Mouse (Mus musculus): ENCODE data around the gene Ywhae. TPM values are rescaled to one million over a fixed set of nuclear protein-coding genes. Genes with fewer than 3 reads are reported as not detected.

Gene Ywhae
- polyA plus RNA-seq, 1 experiment from 2014 or later = 1,584 TPM

- peaks cover 46% of the 10 kb centered on the region for H3K4me1 ChIP-seq (ENCODE audit: control insufficient read depth, insufficient read depth, low read length)
- under 1% methylated on average over 44 of the region's 52 CpGs for WGBS
- no peaks in the 10 kb centered on the region for H3K27me3 ChIP-seq (ENCODE audit: control insufficient read depth, insufficient read depth, low read depth, low read length)
- peak overlapping the region; percentile 96 for H3K4me3 ChIP-seq (ENCODE audit: low read depth, low read length)
- no peaks in the 10 kb centered on the region for H3K9me3 ChIP-seq (replicated peaks; ENCODE audit: control insufficient read depth, low read length, poor library complexity, severe bottlenecking)
- ATAC-seq = peak; percentile 70
- no peaks in the 10 kb centered on the region for H3K36me3 ChIP-seq (ENCODE audit: control insufficient read depth, insufficient read depth, low read length)
- H3K9ac ChIP-seq (ENCODE audit: low read depth, low read length) = peak overlapping the region; percentile 100
- peak overlapping the region; percentile 100 for H3K27ac ChIP-seq (ENCODE audit: low read length)
- H3K4me2 ChIP-seq (ENCODE audit: low read length) = peak overlapping the region; percentile 92
These were observed 715 bp downstream of the Ywhae start for GRCm38 (mm10) chr11:75733227-75733940.

DNA sequence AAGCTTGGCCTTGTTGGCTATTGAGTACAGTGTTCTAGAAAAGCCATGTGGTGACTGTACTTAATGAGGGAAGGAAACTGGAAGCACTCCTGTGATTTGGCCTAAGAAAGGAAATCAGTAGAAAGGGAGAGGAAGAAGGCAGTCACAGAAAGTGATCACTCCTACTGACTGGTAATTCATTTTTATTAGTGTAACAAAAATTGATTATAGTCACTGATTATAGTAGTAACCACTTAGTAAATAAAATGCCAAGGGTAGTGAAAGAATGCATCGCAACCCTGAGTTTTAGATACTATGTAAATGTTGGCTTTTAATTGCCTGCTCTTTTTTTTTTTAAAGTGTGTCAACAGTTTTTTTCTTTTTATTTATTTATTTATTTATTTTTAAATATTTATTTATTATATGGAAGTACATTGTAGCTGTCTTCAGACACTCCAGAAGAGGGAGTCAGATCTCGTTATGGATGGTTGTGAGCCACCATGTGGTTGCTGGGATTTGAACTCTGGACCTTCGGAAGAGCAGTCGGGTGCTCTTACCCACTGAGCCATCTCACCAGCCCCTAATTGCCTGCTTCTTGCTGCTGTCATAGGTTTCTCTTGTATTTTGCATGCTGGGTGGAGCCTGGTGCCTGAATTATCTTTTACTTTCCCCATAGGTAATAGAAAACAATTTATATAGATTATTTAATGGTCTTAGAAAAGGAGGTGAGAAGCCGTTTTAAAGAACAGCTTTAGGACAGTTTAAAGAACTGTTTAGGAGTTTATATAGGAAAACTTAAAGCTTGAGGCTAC, 3.0 kb downstream of the Ywhae start:
- H3K4me1 ChIP-seq (ENCODE audit: control insufficient read depth, insufficient read depth, low read length) = peaks cover 52% of the 10 kb centered on the region
- no peaks in the 10 kb centered on the region for H3K9me3 ChIP-seq (replicated peaks; ENCODE audit: control insufficient read depth, low read length, poor library complexity, severe bottlenecking)
- no peak overlapping the region for H3K27ac ChIP-seq (ENCODE audit: low read length)
- H3K4me3 ChIP-seq (ENCODE audit: low read depth, low read length) = peak overlapping the region; percentile 96
- ATAC-seq = no peak
- no peaks in the 10 kb centered on the region for H3K36me3 ChIP-seq (ENCODE audit: control insufficient read depth, insufficient read depth, low read length)
- no peaks in the 10 kb centered on the region for H3K27me3 ChIP-seq (ENCODE audit: control insufficient read depth, insufficient read depth, low read depth, low read length)
- no peak overlapping the region for H3K9ac ChIP-seq (ENCODE audit: low read depth, low read length)
- peak overlapping the region; percentile 92 for H3K4me2 ChIP-seq (ENCODE audit: low read length)
- 70% methylated on average over 5 of the region's 5 CpGs for WGBS

- H3K9me3 ChIP-seq (replicated peaks; ENCODE audit: control insufficient read depth, low read length, poor library complexity, severe bottlenecking) = no peaks in the 10 kb centered on the region
- ATAC-seq = no peak
- H3K27me3 ChIP-seq (ENCODE audit: control insufficient read depth, insufficient read depth, low read depth, low read length) = no peaks in the 10 kb centered on the region
- H3K36me3 ChIP-seq (ENCODE audit: control insufficient read depth, insufficient read depth, low read length) = no peaks in the 10 kb centered on the region
- peak overlapping the region; percentile 2; the same call in 1 of the 2 replicates for H3K4me2 ChIP-seq (ENCODE audit: low read length)
- no peak overlapping the region for H3K4me3 ChIP-seq (ENCODE audit: low read depth, low read length)
- H3K9ac ChIP-seq (ENCODE audit: low read depth, low read length) = no peak overlapping the region
- H3K27ac ChIP-seq (ENCODE audit: low read length) = no peak overlapping the region
- 68% methylated on average over 3 of the region's 3 CpGs for WGBS
- peaks cover 46% of the 10 kb centered on the region for H3K4me1 ChIP-seq (ENCODE audit: control insufficient read depth, insufficient read depth, low read length)
These were observed 4.3 kb downstream of the Ywhae start for GRCm38 (mm10) chr11:75736978-75737377.

DNA sequence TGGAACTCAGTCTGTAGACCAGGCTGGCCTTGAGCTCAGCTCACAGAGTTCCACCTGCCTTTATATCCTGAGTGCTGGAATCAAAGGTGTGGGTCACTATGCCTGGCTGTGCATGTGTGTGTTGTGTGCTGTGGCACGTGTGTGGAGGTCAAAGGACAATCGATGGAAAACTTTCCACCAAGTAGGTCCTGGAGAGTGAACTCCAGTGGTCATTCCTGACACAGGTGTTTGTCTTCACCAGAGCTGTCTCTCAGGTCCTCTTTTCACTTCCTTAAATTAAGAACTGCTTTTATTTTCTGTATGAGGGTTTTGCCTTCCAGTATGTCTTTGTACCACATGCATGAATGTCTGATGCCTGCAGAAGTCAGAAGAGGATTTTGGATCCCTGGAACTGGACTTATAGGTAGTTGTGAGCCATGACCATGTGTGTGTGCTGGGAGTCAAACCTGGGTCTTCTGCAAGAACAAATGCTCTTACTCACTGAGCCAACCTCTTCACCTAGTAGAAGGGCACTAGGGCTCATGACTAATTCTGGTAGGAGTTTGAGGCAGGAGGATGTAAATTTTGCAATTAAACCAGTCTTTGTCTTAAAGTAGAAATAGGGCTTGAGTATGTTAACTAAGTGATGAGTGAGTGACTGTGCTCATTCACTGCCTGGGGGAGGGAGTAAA, 5.3 kb downstream of the Ywhae start:
- H3K36me3 ChIP-seq (ENCODE audit: control insufficient read depth, insufficient read depth, low read length) = no peaks in the 10 kb centered on the region
- no peak overlapping the region for H3K4me3 ChIP-seq (ENCODE audit: low read depth, low read length)
- ATAC-seq = no peak
- H3K4me1 ChIP-seq (ENCODE audit: control insufficient read depth, insufficient read depth, low read length) = peaks cover 42% of the 10 kb centered on the region
- H3K9me3 ChIP-seq (replicated peaks; ENCODE audit: control insufficient read depth, low read length, poor library complexity, severe bottlenecking) = no peaks in the 10 kb centered on the region
- no peak overlapping the region for H3K9ac ChIP-seq (ENCODE audit: low read depth, low read length)
- WGBS = 89% methylated on average over 2 of the region's 2 CpGs
- no peak overlapping the region for H3K27ac ChIP-seq (ENCODE audit: low read length)
- peak overlapping the region; percentile 1; the same call in 1 of the 2 replicates for H3K4me2 ChIP-seq (ENCODE audit: low read length)
- H3K27me3 ChIP-seq (ENCODE audit: control insufficient read depth, insufficient read depth, low read depth, low read length) = no peaks in the 10 kb centered on the region

DNA sequence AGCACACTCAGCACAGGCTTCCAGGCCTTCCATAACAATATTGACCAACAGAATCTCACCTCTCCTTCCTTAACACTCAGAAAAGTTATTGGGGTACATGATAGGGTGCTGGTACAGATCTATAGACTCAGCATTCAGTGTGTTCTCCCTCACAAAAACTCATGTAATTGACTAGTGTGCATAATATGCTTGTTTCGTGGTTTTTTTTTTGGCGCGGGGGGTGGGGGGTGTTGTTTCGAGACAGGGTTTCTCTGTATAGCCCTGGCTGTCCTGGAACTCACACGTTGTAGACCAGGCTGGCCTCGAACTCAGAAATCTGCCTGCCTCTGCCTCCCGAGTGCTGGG, 5.8 kb downstream of the Ywhae start:
- H3K27me3 ChIP-seq (ENCODE audit: control insufficient read depth, insufficient read depth, low read depth, low read length) = no peaks in the 10 kb centered on the region
- no peak overlapping the region for H3K9ac ChIP-seq (ENCODE audit: low read depth, low read length)
- H3K4me3 ChIP-seq (ENCODE audit: low read depth, low read length) = no peak overlapping the region
- no peak overlapping the region for H3K27ac ChIP-seq (ENCODE audit: low read length)
- no peaks in the 10 kb centered on the region for H3K36me3 ChIP-seq (ENCODE audit: control insufficient read depth, insufficient read depth, low read length)
- H3K9me3 ChIP-seq (replicated peaks; ENCODE audit: control insufficient read depth, low read length, poor library complexity, severe bottlenecking) = no peaks in the 10 kb centered on the region
- H3K4me2 ChIP-seq (ENCODE audit: low read length) = no peak overlapping the region
- 94% methylated on average over 7 of the region's 7 CpGs for WGBS
- peaks cover 42% of the 10 kb centered on the region for H3K4me1 ChIP-seq (ENCODE audit: control insufficient read depth, insufficient read depth, low read length)
- no peak for ATAC-seq

DNA sequence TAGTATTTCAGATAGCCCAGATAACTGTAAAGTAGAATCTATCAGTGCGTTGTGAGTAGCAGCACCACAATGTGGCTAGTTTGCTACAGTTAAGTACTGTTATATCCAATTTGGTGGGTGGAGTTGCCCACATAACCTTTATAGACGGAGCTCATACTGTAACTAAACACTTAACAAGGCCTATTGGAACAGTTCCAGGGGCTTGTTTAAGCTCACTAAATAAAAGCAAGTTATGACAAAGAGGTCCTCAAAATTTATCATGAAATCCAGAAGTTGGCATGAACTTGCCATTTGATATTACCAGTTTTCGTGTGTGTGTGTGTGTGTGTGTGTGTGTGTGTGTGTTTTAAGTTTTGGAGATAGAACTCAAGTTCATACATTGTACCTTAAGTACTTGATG, 7.5 kb downstream of the Ywhae start:
- peaks cover 35% of the 10 kb centered on the region for H3K4me1 ChIP-seq (ENCODE audit: control insufficient read depth, insufficient read depth, low read length)
- no peak for ATAC-seq
- no peaks in the 10 kb centered on the region for H3K9me3 ChIP-seq (replicated peaks; ENCODE audit: control insufficient read depth, low read length, poor library complexity, severe bottlenecking)
- H3K9ac ChIP-seq (ENCODE audit: low read depth, low read length) = no peak overlapping the region
- no peak overlapping the region for H3K4me2 ChIP-seq (ENCODE audit: low read length)
- 83% methylated on average over 3 of the region's 3 CpGs for WGBS
- no peaks in the 10 kb centered on the region for H3K27me3 ChIP-seq (ENCODE audit: control insufficient read depth, insufficient read depth, low read depth, low read length)
- H3K27ac ChIP-seq (ENCODE audit: low read length) = no peak overlapping the region
- H3K36me3 ChIP-seq (ENCODE audit: control insufficient read depth, insufficient read depth, low read length) = no peaks in the 10 kb centered on the region
- no peak overlapping the region for H3K4me3 ChIP-seq (ENCODE audit: low read depth, low read length)

DNA sequence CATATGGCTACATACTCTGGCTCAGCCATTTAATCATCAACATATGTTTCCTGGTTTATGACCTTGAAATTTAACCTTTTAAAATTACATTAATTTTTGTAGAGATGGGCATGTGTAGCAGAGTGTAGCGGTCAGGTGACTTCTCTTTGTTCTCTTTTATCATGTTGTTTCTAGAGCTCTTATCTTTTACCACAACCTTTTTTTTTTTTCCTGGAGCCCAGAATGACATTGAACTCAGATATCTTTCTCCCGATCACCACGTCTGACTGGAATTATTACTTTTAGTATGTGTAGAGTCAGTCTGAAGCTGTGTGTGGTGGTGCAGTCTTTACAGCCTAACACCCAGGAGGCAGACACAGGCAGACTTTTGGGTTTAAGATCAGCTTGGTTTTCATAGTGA, 8.9 kb downstream of the Ywhae start:
- H3K9me3 ChIP-seq (replicated peaks; ENCODE audit: control insufficient read depth, low read length, poor library complexity, severe bottlenecking) = no peaks in the 10 kb centered on the region
- ATAC-seq = no peak
- no peak overlapping the region for H3K9ac ChIP-seq (ENCODE audit: low read depth, low read length)
- H3K27me3 ChIP-seq (ENCODE audit: control insufficient read depth, insufficient read depth, low read depth, low read length) = no peaks in the 10 kb centered on the region
- no peak overlapping the region for H3K4me3 ChIP-seq (ENCODE audit: low read depth, low read length)
- H3K4me1 ChIP-seq (ENCODE audit: control insufficient read depth, insufficient read depth, low read length) = peaks cover 24% of the 10 kb centered on the region
- 83% methylated on average over 3 of the region's 3 CpGs for WGBS
- no peaks in the 10 kb centered on the region for H3K36me3 ChIP-seq (ENCODE audit: control insufficient read depth, insufficient read depth, low read length)
- H3K4me2 ChIP-seq (ENCODE audit: low read length) = no peak overlapping the region
- no peak overlapping the region for H3K27ac ChIP-seq (ENCODE audit: low read length)

DNA sequence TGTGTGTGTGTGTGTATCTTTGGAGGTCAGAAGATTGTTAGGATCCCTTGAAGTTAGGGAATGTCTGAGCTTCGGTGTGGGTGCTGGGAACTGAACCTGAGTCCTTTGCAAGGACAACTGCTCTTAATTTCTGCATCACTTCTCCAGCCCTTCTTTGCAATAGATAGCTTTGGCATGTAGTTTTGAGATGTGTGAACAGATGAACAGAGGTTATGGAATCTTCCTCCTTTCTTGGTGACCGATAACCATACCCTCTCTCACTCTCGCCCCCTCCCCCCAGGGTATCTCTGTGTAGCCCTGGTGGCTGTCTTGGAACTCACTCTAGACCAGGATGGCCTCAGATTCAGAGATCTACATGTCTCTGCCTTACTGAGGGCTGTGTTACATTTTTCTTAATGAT, 12.1 kb downstream of the Ywhae start:
- H3K36me3 ChIP-seq (ENCODE audit: control insufficient read depth, insufficient read depth, low read length) = no peaks in the 10 kb centered on the region
- WGBS = 100% methylated on average over 3 of the region's 3 CpGs
- H3K9me3 ChIP-seq (replicated peaks; ENCODE audit: control insufficient read depth, low read length, poor library complexity, severe bottlenecking) = no peaks in the 10 kb centered on the region
- H3K9ac ChIP-seq (ENCODE audit: low read depth, low read length) = no peak overlapping the region
- no peak overlapping the region for H3K4me3 ChIP-seq (ENCODE audit: low read depth, low read length)
- no peak for ATAC-seq
- H3K4me1 ChIP-seq (ENCODE audit: control insufficient read depth, insufficient read depth, low read length) = peaks cover 24% of the 10 kb centered on the region
- no peak overlapping the region for H3K4me2 ChIP-seq (ENCODE audit: low read length)
- no peaks in the 10 kb centered on the region for H3K27me3 ChIP-seq (ENCODE audit: control insufficient read depth, insufficient read depth, low read depth, low read length)
- no peak overlapping the region for H3K27ac ChIP-seq (ENCODE audit: low read length)

DNA sequence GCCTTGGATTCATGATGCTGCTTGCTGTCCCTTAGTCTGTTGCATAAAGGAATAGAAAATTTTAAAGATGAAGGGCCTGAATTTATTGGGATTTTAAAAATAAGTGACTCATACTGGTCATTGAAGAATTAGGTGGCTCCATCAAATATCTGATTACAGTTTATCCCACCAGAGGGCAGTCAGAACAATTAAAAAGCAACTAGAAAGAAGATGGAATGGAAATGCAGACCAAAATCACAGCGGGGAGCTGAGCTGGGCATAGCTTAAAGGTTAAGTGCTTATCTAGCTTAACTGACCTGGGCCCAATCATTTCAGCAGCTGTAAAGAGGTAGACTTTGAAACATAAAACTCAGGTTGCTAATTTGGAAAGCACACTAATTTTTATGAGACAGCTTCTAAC, 17.9 kb downstream of the Ywhae start:
- H3K4me3 ChIP-seq (ENCODE audit: low read depth, low read length) = no peak overlapping the region
- no peak overlapping the region for H3K9ac ChIP-seq (ENCODE audit: low read depth, low read length)
- H3K27me3 ChIP-seq (ENCODE audit: control insufficient read depth, insufficient read depth, low read depth, low read length) = no peaks in the 10 kb centered on the region
- H3K4me2 ChIP-seq (ENCODE audit: low read length) = no peak overlapping the region
- no peak overlapping the region for H3K27ac ChIP-seq (ENCODE audit: low read length)
- no peaks in the 10 kb centered on the region for H3K36me3 ChIP-seq (ENCODE audit: control insufficient read depth, insufficient read depth, low read length)
- peaks cover 22% of the 10 kb centered on the region for H3K4me1 ChIP-seq (ENCODE audit: control insufficient read depth, insufficient read depth, low read length)
- H3K9me3 ChIP-seq (replicated peaks; ENCODE audit: control insufficient read depth, low read length, poor library complexity, severe bottlenecking) = no peaks in the 10 kb centered on the region
- 47% methylated on average over 1 of the region's 1 CpGs for WGBS
- ATAC-seq = no peak

Measured in midbrain, embryonic 16.5 days (tissue).